Mouse (Mus musculus) frontal cortex, adult 2 months (tissue): ENCODE data around the gene Myo9b. TPM values are rescaled to one million over a fixed set of nuclear protein-coding genes. Genes with fewer than 3 reads are reported as not detected.
"Not testable (repeated sequence)": the region's sequence is repeated elsewhere in the genome, so short reads cannot be mapped to it uniquely, and the experiment has no call there.

Experiments used
- DNase-seq, 2 experiments: peaks; one replicate each; pipeline ENCODE4 v3.0.0; 2022; ENCODE audit warnings: low spot score in 1 of 2; ENCODE audit errors: extremely low spot score in 1 of 2
- polyA plus RNA-seq: library from polyadenylated mRNA; depleted of rRNA; stranded (reverse); fragments of >200 nt; gene quantifications from 2 replicates; pipeline ENCODE4 v1.2.3, GENCODE M21; 2012; rRNA removed

The Myo9b gene
- polyA plus RNA-seq, result 38.0 and 38.1 TPM in 2 replicates

DNA sequence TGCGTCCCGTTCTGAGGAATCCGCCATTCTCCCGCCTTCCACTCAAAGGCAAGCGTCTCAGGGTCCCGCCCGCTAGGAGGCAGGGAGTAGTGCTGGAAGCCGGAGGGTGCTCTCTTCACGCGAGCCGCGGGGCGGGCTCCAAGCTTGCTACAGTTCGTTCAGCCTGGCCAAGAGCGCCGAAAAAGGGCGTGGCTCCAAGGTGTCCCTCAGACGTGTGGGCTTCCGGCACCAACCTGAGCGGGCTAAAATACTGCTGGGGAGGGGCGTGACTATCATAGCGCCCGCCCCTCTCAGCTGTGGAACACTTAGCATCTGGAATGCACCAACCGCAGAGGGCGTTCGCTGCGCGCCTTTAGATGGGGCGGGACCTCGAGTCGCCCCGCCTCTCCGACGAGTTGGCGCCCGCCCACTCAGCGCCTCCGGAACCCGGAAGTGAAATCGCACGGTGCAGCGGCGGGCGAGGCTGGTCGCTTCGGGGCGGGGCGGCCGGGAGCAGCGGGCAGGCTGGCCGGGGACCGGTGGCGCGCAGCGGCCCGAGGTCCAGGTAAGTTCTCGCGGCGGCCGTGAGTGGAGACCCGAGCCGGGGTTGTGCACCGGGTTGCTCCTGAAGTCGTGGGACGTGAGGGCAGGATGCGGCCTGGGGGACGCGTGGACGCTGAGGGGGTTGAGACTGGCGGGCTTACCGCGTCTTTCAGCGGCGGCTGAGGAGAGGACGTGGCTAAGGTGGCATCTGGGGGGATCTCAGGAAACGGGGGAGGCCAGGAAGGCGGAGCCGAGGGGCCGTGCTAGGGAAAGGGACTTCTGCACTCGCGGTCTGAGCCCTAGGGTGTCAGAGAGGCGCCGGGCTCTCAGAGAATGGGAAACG lies at the start of gene Myo9b, which contains the start of gene Haus8:
Gene Myo9b, plus strand, starts transcription at position 429 of the 865 bp plus-strand sequence.
Gene Haus8, minus strand, starts transcription at position 649 of the 865 bp plus-strand sequence.
- peak; percentile 97 for DNase-seq

DNA sequence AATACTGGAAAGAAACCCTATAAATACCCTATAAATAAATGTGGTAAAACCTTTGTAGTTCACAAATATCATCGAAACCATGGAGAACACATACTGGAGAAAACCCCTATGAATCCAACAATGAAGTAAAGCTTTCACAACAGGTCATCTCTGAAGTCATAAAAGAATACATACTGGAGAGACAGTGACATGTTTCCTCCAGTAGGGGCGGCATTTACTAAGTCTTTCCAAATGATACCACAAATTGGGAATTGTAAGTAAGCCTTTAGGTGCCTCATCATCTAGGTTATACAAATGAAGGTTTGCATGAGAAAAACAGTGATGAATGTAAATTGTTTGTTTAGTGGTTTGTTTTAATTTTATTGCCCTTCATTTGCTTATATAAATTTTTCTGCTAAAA lies 48.0 kb upstream of the Myo9b start:
- no peak for DNase-seq

DNA sequence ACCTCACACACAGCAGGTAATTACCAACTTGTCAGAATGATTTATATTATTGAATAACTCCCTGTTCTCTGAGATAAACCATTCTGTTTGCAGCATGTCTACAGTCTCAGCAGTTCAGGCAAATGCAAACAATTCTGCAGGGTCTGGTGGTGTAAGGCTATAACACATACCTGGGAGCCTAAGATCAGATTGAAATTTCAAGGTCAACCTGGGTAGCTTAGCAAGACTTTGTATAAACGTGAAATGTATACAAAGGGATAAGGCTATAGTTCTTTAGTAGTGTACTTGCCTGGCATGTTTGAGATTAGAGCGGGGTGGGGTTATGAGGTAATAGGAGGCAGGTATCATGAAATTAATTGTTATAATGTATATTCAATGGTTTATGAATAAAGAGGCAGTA lies 29.8 kb upstream of the Myo9b start:
- no peak for DNase-seq

DNA sequence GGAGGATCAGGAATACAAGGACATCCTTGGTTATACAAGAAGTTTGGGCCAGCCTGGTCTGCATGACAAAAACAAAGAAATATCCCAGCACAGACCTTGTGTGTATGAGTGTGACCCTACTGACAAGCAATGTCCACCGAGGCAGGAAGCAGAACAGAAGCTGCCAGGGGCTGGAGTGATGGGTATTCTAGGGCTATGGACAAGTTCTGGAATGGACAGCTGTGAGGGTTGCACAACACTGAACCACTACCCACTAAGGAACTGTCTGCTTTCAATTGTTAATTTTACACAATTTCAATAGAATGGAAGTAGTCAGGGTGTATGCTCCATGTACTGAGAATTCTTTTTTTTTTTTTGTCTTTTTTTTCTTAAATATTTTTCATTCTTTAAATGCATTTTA lies 24.3 kb upstream of the Myo9b start:
- DNase-seq, result no peak

DNA sequence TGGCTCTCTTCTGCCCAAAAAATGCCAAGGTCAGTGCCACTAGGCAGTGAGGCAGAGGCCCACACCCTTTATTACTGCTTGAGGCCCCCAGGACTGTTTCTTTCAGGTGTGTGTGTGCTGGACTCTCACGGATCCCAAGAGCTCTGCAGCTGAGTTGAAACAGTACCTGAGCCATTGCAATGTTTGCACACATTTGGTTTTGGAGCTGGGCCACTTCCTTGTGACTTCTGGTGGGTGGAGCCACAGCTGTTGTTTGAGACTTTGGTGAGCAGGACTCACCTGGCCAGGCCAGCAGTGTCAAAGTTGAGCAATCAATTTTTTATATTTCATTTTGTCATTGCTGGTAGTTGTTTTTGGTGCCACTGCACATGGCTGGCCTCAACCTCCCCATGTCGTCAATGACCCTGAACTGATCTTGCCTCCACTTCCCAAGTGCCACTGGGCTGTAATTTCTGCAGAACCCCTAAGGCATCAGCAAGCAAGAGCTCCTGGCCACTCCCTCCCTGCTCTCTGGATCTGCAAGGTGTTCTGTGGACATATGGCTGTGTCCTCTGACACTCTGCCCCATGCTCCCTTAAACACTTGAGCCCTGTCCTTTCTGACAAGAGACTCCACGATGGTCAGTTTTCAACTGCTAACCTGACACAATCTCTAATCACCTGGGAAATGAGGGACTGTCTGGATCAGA lies 15.8 kb upstream of the Myo9b start:
- DNase-seq, result no peak

DNA sequence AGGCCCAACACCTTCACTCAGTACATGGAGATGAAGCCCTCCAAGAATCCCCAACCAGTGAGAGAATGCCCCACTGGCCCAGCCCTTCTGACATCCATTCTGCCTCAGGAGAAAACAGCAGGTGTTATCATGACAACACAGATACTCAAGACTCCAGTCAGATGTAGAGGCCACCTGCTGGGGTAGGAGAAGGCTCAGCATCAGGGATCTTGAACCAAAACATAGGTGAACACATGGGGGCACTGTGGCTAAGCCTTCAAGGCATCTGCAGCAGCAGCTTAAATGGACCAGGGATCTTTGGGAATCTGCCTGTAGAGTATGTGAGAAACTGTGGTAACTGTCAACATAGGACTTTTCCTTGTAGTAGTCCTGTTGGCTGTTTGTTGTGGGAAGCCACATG lies 11.3 kb upstream of the Myo9b start:
- peak in 1 of 2 experiments; percentile 34 for DNase-seq

DNA sequence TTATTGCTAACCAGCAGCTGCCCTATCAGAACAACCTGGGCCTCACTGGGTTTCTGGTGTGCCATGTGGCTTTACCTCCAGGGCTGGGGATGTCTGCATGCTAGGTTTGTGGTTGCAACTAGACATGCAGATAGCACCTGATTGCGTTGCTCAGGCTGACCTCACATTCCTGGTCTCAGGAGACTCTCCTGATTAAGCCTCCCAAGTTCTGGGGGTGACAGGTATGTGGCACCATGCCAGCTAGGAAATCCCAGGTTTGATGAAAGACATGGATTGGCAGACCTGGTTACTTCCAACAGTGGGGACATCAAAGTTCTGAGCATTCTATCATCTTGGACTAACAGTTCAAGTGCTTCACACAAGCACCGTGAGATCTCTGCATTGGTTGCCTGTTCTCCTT lies 4.8 kb upstream of the Myo9b start:
- no peak for DNase-seq

DNA sequence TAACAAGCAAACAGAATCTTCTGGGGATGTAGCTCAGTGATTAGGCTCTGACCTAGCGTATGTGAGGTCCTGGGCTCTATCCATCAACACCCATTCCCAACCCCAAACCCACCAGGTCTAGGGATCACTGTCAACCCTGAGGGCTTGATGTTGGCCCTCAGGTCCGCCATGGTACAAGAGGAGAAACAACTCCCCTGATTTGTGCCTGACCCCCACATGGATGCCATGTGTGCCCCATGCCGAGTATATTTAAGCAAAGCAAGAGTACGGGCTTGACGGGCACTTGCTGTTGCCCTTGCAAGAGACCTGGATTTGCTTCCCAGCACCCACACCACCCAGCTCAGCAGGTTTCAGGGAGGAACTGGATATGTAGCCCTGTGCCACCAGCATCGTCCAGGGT lies 4.2 kb upstream of the Myo9b start:
- DNase-seq, result not testable (repeated sequence)

DNA sequence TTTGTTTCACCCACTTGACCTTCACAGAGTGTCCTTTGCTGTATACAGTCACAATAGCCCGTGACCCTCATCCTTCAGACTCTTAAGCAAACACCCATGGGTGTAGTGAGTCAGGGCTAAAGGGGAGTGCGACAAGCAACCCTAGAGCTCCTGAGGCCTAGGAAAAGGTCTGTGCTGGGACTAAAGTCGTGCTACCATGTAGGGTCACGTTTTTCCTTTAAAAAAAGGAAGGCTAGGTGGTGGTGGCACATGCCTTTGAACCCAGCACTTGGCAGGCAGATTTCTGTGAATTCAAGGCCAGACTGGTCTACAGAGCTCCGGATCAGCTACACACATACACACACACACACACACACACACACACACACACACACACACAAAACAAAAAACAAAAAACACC lies 884 bp upstream of the Myo9b start:
- no peak for DNase-seq

DNA sequence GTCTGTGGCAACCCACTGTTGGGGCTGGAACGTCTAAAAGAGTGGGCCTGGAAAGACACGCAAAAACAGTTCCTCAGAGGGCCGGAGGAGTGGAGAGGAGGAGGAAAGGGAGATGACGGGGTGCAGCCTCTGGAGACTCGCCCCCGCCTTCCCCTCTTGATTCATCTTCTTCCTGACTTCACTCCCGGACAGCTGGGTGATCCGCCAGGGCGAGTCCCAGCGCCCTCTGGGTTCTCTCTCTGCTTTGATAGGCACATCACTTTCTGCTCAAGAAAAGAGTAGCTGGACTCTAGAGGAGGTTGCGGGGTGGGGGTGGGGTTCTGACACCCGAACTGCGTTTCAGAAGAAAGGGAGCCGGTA lies 617 bp downstream of the Myo9b start:
- DNase-seq, result peak in 1 of 2 experiments; percentile 67

DNA sequence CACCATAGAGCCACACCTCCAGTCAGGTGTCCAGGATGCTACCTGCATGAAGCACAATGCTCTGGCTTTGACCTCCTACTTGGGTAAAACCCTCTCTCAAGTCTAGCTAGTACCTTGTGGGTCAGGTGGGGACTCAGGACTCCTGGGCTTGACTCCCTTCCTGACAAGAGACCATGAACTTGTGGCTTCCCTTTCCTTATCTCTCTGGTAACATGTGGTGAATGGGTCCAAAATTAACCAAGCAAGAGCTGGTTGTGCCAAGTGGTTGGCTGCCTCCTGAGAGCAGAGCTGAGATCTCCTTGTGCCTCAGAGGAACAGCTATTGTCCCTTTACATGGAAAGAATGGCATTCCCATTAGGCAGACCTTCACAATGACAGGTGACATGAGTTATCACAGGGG lies 2.0 kb downstream of the Myo9b start:
- no peak for DNase-seq

DNA sequence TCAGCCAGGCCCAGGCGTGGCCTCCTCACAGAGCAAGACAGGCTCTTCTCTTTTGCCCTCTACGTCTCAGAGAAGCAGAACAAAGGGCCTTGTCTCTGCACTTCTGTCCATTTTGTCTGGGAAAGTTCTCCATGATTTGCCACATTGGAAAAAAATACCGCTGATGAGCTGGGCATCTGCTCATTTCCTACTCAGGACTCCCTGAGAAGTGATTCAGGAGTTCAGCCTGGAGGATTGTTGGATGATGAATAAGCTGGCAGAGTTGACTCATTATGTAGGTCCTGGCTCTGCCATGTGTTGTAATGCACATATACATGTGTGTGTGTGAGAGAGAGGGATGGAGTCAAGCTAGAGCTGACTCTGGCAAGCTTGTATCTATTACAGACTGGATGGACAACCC lies 3.7 kb downstream of the Myo9b start:
- no peak for DNase-seq

DNA sequence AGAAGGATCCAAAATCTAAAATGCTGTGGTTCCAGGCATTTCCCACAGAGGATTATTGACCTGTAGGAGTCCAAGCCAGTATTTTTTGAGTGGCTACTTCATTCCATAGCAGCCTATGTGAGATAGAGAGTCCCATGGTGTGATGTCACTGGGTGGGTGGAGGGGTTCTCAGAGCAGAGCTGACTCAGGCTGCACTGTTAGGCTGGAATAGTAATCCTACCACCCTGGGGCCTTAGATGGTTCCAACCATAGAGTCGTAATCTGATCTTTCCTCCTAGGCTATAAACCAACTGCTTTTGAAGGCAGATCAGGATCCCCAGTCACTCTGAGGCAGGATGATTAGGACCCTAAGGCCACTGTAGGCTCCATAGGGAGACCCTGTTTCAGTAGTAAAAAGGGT lies 6.9 kb downstream of the Myo9b start:
- DNase-seq, result not testable (repeated sequence)

DNA sequence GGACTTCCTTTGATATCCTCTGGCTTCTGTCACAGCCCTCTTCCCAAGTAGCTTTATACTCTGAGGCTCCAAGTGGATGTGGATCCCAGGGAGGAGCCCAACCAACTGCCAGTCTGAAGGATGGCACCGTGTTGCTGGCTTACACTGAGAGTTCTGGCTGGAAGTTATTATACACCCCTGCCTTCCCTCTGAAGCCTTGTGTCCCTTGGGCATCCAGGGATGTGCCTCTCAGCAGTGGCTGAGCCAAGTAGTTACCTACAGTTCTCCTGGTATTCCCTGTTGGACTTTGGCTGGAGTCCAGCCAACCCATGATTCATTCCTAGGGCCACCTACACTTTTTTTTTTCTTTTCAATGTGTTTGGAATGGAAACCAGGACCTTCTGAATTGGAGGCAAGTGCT lies 9.2 kb downstream of the Myo9b start:
- peak in 1 of 2 experiments; percentile 29 for DNase-seq

DNA sequence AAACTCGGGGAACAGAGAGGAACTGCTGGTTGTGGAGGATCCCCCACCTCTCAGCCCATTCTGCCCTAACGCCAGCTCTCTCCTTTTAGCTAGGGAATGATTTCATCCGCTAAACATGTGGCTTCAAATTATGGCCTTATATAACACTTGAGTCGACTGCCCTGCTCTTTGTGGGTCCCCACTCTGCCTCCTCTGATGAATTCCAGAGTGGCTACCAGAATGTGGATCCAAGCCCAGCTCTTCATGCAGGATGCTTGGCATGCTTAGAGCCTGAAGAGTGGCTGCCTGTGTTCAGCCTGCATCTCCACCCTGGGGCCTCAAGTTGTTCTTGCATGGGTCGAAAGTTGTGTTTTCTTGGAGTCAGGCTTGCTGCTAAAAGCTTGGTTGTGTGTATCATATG lies 10.1 kb downstream of the Myo9b start:
- no peak for DNase-seq

DNA sequence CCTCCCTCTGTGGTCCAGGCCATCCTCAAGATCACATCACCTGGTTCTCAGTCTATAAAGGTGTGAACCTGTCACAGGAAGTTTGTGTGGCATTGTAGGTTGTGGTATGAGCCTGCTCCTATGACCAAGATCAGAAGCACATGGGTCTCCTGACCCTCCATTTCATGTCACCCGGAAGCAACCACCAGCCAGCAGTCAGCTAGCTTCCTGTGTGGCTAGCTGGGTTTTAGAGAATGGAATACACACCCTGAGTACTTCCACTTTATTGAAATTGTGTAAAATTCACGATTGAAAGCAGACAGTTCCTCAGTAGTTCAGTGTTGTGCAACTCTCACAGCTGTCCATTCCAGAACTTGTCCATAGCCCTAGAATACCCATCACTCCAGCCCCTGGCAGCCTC lies 13.7 kb downstream of the Myo9b start:
- DNase-seq, result not testable (repeated sequence)

DNA sequence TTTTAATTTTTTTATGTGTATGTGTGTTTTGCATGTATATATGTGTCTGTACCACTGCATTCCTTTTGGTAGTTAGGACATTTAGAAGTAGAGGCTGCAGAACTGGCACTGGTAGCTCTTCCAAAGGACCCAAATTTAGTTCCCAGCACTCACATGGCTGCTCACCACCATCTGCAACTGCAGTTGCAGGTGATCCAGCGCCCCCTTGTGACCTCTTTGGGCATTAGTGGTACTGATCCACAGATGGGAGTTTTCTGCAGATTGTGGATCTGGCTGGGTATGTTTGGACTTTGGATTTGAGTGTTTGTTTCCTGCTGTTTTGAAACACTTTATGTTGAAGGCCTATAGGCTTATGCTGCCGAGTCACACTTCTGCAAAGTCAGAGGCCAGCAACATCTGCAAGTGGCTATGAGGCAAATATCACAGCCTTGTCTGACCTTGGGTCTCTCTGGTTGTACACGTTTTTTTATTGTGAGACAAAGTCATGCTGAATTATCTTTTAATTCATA lies 16.0 kb downstream of the Myo9b start:
- no peak for DNase-seq

DNA sequence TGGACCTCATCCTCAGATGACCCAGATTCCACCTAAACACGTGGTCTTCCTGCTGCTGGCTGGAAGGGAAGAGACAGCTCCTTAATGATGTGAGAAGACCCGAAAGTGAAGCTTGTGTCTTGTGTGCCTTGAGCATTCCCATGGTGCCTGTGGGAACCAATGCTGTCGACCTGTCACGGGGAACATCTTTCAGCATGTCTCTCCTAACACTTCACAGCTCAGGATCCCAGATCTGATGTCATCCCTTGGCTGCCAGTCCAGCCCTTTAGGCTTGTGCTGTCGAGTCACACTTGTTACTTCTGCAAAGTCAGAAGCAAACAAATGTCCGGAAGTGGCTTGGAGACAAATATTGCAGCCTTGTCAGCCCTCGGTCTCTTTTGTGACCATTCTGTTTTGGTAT lies 16.6 kb downstream of the Myo9b start:
- no peak for DNase-seq

DNA sequence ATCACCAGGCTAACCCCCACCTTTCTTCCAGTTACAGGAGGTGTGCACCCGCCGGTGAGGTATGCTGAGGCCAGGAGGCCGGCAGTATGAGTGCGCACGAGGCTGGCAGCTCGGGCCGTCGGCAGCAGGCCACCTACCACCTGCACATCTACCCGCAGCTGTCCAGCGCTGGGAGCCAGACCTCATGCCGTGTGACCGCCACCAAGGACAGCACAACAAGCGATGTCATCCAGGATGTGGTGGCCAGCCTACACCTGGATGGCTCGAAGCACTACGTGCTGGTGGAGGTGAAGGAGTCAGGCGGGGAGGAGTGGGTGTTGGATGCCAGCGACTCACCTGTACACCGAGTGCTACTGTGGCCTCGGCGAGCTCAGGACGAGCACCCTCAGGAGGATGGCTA lies 17.7 kb downstream of the Myo9b start:
- no peak for DNase-seq

DNA sequence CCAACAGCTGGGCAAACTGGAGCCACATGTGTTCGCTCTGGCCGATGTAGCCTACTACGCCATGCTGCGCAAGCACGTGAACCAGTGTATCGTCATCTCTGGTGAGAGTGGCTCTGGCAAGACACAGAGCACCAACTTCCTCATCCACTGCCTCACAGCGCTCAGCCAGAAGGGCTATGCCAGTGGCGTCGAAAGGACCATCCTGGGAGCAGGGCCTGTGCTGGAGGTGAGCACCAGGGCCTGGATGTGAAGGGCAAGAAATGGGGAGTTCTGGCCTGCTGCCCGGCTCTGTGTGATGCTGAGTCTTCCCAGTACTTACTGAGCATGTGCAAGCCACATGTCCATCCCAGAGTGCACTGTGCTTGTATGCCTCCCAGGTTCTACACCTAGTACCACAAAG lies 18.4 kb downstream of the Myo9b start:
- no peak for DNase-seq

DNA sequence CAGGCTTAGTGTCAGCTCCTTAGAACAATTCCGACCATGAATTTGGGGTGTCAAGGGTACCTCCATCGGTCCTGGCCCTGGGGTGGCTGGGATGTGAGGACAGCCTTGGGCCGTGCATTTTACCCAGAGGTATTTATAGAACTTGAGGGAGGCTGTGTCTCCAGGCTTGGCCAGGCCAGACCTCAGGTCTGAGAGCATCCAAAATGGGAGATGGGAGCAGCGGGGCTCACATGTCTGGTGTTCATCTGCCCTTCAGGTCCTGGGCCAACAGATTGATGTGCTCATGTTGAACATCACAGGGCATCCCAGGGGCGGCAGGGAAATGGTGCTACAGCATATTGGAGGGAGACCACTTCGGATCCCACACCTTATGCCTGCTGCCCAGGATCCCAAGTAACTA lies 18.8 kb downstream of the Myo9b start:
- DNase-seq, result no peak

DNA sequence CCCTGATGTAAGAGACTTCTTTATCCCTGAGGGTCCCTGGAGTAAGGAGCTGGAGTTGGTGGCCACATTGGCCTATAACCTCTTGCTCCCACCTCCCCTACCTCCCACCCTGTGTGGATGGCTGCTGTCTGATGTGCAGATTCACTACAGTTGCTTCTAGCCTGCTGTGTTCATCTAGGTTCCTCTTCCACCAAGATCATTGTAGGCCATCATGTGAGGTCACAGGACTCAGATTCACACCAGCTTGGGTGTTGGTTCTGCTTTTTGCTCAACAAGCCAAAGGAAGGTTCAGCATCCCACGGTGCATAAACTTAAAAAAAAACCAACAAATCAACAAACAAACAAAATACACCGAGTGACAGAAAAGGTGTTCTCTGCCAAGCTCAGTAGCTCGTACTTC lies 21.4 kb downstream of the Myo9b start:
- DNase-seq, result not testable (repeated sequence)
